Mouse (Mus musculus): ENCODE results near the gene Stil. TPM values are rescaled to one million over a fixed set of nuclear protein-coding genes. Genes with fewer than 3 reads are reported as not detected.
"Not testable (repeated sequence)": the region's sequence is repeated elsewhere in the genome, so short reads cannot be mapped to it uniquely, and the experiment has no call there.

Gene Stil
- total RNA-seq (2021): 1 to 10 TPM; 2.6 to 4.1 TPM
- long read RNA-seq, experiment 1, partial matches to known transcripts: 0 of 1 reads
- long read RNA-seq, experiment 1, other reads (novel, unspliced or antisense): 1 of 1 reads
- long read RNA-seq, experiment 2, full-length matches to known transcripts: 1 of 1 reads
- long read RNA-seq, experiment 2, partial matches to known transcripts: 0 of 1 reads
- long read RNA-seq, experiment 2, other reads (novel, unspliced or antisense): 0 of 1 reads

DNA sequence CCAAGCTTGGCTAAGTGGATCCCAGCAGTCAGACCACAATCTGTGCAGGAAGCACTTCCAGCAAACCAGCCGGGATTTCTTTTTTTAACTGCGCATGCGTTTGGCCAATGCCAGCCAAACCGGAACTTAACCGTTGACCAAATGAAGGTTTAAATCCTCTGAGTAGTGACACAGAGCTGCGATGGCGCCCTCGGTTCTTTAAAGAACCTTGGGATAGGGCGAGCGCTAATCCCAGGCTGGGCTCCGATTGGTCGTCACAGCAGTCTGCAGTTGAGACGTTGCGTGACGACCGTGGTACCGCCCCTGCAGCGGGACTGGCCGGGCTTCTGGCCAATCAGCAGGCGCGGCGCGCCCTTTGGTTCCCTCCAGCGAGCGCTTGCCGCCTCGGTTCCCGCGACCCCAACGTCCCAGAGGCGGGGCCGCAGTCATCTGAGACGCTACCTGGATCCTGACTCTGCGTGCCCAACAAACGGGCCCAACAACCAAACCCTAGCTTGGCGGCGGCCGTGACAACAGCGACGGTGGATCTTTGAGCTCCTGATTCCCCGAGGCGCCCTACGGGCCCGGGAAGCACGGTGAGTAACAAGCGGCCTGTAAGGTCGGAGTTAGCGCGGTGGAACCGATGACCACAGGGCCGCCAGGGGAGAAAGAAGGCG, at the start of gene Stil:
Stil (plus strand) TSS at position 387 of the 656 bp plus-strand sequence.
- peak; percentile 97 for DNase-seq

DNA sequence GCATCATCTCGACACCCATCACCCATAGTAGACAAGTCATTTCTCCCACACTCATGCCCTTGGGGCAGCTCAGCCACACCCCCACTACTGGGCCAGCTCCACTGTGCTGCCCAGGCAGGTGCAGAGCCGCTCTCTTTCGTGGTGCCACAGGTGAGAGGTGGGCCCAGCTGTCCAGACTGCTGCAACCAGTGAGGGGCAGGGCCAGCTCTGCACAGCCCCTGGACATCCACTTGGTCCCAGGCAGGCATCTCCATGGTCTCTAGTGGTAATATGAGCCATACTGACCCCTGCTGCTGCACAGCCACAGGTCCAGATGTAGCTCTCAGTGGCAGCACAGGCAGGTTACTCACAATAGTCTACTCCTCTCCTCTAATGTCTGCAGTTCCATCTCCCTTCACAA, 46.8 kb upstream of the Stil start:
- no peak for DNase-seq

DNA sequence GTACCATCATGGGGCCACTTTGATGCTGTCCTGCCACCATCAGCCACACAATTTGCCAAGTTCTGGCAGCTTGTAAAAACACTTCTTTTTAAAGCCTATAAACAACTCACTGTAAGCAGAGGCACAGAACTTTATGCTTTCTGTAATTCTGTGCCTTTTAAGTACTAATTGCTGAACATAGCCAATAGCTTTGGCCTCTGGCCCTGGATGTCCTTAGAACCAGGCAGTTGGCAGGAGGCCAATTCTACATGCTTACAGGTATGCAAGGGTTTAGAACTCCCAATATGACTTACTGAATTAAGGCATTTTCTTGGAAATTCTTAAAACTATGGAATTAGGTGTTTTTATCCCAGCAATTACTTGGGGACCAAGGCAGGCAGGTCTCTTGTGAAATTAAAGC, 42.6 kb upstream of the Stil start:
- DNase-seq: peak; percentile 38

DNA sequence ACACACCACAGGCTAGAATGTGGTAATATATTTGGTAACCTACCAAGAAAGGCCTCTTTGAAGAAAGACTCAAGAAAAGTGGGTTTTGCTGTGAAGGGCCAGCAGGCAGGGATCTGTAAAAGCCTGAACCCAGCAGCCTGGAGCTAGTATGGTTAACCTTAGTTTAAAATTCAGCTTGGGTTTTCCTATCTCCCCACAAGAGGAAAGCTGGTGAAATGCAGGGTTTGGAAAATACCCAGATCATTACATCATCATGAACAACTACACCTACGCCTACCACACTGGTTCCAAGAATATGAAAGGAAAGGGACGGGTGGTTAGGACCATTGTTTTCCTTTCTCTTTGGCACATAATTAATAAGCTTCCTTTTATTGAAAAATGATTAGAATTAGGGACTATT, 41.7 kb upstream of the Stil start:
- DNase-seq: no peak

DNA sequence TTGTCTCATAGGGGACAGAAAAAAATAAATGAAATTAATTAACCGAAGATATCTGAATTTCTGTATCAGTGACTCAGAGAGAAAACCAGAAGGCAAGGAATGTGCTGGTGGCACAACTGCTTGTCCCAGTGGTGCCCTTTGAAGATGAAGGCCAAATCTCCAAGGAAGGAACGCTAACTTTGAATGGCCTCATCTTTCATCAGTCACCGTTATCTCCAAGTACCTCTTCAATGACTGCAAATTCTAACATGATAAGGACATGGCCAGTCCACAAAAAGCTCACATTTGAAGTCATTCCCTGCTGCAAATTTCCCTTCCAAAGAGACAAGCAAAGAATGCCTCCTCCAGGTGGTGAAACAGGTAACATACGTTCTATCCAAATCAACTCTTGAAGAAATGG, 41.2 kb upstream of the Stil start:
- no peak for DNase-seq

DNA sequence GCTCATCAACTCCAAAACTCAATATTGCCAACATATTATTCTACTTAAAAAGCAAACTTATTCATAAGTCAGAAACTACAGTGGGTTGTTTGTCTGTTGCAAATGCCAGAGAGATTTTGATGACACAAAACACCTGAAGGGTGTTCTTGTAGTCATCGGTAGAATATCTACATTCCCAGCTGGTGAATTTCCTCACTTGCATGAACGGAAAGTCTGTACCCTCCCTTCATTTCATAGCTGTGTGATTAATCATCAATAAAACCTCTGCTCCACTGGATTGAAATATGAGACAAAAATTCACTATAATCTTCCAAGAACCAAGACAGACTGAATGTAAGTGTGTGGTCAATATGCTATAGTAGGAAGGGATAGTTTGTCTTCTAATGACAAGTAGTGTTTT, 40.4 kb upstream of the Stil start:
- no peak for DNase-seq

DNA sequence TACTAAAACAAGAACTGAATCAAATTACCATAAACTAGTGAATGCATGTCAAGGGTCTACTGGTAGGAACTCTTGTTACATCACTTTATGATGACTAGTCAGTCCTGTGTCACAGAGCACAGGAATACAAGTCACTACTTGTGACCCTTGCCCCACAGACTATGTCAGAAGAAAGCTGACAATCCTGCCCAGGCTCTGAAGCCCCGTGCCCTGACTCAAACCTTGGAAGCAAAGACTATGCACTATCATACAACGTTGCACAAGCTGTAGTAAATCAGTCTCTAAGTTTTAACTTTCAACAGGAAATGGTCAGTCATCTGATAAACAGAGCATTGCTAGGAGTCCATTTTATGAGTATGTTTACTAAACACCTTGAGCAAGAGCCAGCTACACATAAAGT, 39.1 kb upstream of the Stil start:
- DNase-seq: not testable (repeated sequence)

DNA sequence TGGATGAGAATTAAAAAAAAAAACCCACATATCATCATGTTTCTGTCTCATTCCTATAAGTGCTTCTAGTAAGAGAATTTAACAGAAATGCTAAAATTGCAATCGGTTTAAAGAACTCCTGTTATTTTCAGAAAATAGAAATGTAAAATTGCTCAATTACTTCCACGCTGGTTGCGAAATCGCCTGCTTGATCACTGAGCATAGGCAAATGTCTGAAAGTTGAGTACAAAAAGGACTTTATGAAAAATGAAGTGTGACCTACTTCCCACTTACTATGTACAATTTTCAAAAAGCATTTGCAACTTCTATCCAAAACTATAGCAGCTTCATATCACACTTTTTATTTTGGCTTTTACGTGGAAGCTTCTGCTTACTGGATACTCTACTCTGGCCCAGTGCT, 29.2 kb upstream of the Stil start:
- DNase-seq: no peak

DNA sequence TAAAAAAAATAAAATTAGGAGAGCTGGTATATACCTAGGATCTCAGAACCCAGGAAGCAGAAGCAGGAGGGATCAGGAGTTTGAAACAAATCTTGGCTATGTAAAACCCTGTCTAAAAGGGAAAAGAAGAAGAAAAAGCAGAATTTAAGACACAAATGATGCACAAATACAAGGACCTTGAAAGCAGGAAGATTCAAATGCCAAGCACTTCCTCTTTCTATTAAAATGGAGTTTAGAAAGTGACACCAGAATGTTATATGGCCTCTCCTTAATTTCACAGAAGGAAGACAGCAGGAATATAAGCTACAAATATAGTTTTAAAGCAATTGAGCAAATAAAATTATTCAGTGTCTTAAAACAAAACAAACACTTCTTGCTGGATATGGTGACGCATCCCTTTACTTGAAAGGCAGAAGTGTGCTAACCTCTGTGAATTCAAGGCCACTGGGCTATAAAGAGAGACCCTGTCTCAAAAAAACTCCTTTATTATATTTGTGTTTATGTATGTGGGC, 26.7 kb upstream of the Stil start:
- DNase-seq: no peak

DNA sequence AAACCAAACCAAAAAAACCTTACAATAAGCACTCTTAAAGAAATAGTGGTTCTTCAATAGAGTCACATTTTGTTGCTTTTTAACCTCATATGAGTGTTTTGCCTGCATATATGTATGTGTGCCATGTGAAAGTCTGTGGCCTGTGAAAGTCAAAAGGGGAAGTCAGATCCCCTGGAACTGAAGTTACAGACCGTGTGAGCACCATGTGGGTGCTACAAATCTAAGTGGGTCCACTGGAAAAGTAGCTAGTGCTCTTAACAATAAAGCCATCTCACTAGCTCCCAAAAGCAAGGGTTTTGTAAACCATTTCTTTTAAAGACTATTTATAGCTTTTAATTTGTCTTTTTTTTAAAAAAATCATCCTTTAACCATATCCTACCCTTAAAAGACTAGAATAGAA, 17.3 kb upstream of the Stil start:
- no peak for DNase-seq

DNA sequence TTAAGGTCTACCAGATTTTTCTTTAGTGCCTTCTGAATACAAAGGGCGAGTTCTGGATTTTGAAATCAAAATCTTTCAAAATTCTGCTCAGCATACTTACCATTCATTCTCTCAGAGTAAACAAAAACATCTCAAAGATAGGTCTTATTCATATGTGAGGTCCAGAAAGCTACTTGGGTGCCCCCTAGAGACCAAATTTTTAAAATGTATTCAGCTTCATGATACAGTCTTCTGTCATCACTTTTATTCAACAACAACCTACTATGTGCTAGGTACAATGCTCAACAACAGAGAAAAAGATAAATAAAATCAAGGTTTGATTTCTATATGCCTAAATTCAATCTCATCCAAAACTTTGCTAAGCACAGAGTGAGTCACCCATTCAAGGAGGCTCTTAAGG, 16.9 kb upstream of the Stil start:
- no peak for DNase-seq

DNA sequence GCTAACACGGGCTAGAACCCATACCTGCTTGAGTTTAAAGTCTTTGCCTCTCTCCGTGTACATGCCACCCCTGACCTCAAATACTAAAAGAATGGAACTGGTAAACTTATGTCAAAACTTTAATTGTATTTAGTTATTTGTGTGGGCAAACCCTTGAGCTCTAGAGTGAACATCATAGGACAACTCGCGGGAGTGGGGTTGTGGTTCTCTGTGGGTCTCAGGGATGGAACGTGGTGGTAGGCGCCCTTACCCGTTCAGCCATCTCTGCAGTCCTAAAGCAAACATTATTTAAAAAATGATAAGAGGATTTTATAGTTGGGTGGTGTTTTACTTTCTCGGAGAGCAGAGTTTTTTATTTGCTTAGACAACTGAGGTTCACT, 13.8 kb upstream of the Stil start:
- DNase-seq: peak; percentile 9

DNA sequence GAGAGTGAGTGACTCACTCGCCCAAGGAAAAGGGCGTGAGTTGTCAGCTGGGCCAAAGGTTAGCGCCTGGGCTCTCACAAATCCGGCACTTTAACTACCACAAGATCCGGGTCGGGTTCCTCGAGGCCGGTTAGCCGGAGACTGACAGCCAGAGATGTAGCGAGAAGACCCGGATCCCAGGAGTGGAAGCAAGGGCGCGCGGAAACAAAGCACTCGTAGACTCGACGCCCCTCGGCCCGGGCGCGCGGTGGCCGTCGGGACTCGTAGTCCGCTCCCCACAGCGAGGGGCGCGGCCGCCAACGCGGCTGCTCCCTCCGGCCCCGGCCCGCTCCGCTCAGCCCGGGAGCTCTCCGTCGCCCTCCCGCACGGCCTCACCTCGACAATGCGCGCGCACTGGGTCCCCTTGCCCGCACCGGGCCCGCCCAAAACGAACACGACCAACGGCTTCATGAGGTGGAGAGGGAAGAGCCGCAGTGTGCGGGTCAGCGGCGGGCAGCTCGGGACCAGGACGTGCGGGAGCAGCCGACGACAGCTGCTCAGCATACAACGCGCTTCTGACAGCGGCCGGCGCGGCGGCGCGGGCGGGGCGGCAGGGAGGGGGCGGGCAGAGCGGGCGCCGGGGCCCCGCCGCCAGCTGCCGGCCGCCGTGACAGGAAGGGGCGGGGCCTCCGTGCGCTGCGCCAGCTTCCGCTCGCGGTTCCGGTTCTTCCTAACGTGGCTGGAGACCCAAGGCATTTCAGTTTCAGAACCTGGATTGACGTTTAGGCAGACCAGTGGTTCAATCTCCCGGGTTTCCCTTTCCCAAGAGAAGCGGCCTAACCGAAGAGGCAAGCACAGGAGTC, 13.1 kb upstream of the Stil start, which contains the start of gene Cmpk1:
Cmpk1 (minus strand) TSS at position 651 of the 842 bp plus-strand sequence.
- peak; percentile 93 for DNase-seq

DNA sequence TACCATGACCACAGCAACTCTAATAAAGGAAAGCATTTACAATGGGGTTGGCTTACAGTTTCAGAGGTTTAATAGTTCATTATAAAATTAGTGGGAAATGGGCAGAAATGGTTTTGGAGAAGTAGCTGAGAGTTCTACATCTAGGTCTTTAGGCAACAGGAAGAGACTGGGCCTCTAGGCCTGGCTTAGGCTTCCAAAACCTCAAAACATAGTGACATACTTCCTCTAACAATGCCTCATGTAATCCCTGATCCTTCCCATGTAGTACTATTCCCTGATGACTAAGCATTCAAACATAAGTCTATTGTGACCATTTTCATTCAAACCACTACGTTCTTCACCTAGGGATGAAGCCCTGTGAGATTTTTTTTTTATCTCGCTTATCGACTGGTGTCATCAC, 5.7 kb upstream of the Stil start:
- DNase-seq: no peak

DNA sequence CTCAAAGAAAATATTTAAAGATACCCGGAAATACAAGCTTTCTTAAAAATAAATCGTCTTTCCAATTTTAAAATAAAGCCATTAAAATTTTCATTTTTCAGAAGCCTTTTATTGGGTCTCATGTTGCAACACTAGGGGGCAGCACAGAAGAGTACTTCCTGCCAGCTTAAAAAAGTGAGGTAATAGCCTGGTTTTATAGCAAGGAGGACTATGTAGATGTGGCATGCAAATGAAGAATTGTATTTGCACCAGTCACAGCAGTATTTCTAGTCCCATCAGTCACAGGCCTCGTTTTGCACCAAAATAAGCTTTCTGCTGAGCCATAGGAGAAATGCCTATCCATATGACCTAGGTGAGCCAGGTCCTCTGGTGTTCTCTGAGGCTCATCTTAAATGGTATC, 2.9 kb upstream of the Stil start:
- peak; percentile 63 for DNase-seq

DNA sequence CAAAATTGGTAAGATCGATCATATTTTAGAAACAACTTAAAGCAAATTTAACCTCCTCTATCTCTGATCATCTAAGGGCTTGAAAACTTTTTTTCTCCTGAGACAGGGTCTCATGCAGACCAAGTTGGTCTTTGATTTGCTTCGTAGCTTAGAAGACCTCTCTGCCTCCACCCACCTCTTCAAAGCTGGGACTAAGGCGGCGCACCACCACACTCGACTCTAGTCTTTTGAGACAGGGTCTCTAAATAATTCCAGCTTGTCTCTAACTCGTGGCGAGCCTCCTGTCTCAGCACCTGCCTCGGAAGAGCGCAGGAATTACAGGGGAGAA, 550 bp upstream of the Stil start:
- DNase-seq: no peak

DNA sequence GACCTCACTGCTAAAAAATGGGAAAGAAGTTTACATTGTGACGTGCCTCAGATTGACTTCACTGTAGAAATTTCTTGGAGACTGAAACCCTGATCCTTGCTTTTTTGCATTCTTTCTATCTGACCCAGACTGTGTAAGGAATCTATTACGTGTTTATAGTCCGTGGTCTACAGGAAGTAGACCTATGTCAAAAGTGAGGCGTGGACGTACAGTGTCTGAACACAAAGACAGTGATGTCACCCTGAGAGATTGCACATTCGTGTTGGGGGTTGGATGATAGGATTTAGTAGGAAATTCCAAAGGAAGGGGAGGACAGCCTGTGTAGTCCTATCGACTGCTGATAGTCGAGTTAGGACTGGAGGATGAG, 453 bp downstream of the Stil start:
- DNase-seq: no peak

DNA sequence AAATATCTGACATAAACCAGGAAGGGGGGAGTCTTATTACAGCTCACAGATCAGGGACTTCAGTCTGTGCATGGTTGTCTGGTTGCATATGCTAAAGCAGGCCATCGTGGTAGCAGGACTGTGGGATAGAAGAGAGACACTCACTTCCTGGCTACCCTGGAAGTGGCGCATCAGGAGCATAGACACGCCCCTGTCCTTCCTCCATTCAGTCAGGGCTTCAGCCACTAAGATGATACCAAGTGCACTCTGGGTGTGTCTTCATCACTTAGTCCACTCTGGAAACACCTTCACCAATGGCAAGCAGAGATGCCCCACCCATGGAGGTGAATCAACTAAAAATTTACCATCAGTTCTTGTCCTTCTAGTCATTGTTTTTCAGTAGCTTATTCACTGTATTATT, 14.3 kb downstream of the Stil start:
- no peak for DNase-seq

DNA sequence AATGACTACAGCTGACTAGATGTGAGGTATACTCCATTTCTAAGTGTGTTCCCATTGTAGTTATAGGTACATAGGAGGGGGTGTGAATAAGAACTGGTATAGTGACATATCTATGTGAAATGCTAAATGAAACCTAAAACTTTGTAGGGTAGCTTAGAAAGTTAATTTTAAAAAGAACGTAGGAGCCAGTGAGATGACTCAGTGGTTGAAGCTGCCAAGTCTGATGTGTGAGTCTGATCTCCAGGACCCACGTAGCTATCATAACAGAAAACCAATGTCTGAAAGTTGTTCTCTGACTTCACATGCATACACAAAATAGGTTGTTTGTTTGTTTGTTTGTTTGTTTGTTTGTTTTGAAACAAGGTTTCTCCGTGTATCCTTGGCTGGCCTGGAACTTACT, 20.0 kb downstream of the Stil start:
- no peak for DNase-seq

DNA sequence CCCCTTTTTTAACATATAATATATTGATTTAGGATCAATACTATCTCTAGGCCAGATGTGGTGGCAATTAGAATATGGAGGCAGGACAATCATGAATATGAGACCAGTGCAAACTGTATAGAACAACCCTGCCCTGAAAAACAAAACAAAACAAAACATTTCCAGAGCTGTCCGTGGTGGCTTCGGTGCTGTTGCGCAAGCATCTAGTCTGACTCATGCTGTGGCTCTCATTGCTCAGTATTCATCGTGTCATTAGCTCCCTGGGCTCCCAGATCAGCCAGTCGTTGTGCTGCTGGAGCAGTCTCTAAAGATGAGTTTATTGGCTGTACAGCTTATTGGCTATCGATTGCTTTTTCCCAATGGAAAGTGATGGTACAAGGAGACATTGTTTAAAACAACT, 35.1 kb downstream of the Stil start:
- DNase-seq: peak; percentile 55

DNA sequence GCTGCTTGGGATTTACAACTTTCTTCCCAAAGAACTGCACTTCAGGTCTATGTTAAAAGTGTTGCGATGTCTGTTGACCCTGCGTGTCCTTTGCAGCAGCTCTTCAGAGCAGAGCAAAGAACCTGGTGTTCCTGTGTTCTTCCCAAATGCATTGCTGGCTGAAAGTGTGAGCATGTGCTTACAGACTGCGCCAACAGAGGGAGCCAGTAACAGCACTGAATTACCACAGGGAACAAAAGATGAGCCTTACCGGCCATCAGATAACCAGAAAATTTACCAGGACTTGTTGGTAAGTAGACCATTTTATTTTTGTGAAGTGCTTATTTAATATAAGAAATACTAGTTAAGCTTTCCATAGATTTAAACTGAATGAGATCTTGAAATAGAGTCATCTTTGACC, 38.3 kb downstream of the Stil start:
- peak; percentile 62 for DNase-seq

DNA sequence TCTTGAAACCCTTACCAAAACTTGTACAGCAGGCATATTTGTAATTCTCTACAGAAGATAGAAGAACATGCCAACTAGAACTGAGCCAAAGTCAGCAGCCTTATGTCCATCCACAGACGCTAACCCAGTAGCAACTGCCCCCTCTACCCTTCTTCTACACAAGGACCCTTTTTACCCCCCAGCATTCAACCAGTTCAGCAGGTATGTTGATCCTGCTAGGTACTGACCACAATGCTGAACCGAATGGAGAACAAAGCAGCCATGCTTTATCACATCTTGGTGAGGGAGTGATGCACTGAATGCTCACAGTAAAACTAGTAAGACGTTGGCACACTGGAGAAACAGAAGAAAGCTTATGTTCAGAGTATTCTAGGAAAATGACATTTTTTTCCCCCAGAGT, 45.7 kb downstream of the Stil start:
- DNase-seq: no peak

DNA sequence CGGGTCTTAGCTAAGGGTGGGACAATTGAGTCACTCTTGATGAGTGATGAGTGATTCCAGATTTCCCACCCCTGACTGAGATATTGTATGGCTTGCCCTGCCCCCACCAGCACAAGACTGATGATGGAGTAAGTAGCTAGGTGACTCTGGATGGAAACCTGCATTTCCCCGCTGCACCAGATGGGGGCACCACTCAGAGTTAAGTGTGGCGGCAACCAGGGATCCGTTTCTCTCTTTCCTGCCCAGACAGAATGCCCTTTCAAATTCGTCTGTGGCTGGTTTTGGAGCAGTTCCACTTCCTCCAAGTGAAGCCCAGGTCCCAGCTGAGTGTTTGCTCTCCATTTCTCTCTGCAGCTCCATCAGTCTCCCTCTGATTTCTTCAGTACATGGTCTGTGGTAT, 47.8 kb downstream of the Stil start:
- peak; percentile 67 for DNase-seq

DNA sequence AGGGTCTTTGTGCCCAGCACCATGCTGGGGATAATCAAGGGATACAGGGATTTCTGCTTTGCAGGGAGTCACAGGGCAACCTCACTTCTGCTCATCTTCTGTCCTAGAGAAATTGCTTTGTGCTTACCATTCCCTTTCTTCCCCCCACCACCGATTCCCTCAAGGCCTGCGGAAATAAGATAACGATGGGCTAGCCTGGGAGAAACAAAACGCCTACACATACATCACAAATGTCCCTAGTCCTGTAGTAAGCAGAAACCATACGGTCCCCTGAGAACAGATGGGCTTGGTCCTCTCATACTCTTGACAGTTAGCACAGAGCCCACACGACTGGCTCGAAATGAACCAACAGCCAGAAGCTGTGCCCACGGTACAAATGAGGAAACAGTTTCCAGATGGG, 48.2 kb downstream of the Stil start:
- no peak for DNase-seq
